Mouse (Mus musculus) kidney, adult 2 months (tissue): ENCODE measurements around the gene Olfr1230. TPM values are rescaled to one million over a fixed set of nuclear protein-coding genes. Genes with fewer than 3 reads are reported as not detected.

Experiments
- DNase-seq: peaks from one replicate; pipeline ENCODE4 v3.0.0; 2021
- H3K27ac ChIP-seq: fragments of 200-500 bp; 2 replicates; pipeline ENCODE4 v1.5.1; 2012; ENCODE audit warnings: low read depth, low read length, control low read depth, inconsistent platforms; ENCODE audit not compliant: insufficient read depth
- H3K27me3 ChIP-seq: fragments of 200-500 bp; replicated peaks from 2 replicates; pipeline ENCODE4 v1.6.1; 2012; ENCODE audit warnings: mild to moderate bottlenecking, moderate library complexity, low read length, inconsistent platforms; ENCODE audit not compliant: control insufficient read depth, insufficient read depth
- H3K36me3 ChIP-seq: fragments of 200-500 bp; 2 replicates; pipeline ENCODE4 v1.6.1; 2012; ENCODE audit warnings: mild to moderate bottlenecking, moderate library complexity, low read length, inconsistent platforms; ENCODE audit not compliant: control insufficient read depth, insufficient read depth
- H3K4me1 ChIP-seq: fragments of 200-500 bp; 2 replicates; pipeline ENCODE4 v1.6.1; 2011; ENCODE audit warnings: low read length; ENCODE audit not compliant: control insufficient read depth, insufficient read depth
- H3K4me3 ChIP-seq: fragments of 200-500 bp; 2 replicates; pipeline ENCODE4 v1.5.1; 2011; ENCODE audit warnings: mild to moderate bottlenecking, low read depth, low read length, control low read depth; ENCODE audit not compliant: insufficient read depth
- CTCF ChIP-seq: fragments of 200-500 bp; conservative IDR thresholded peaks from 2 replicates; pipeline ENCODE4 v1.5.1; 2011; ENCODE audit warnings: low read depth, mild to moderate bottlenecking, control low read depth, low read length, moderate library complexity, mixed read lengths; ENCODE audit not compliant: insufficient read depth, insufficient read length
- POLR2A ChIP-seq: fragments of 200-500 bp; IDR thresholded peaks from one replicate; pipeline ENCODE4 v1.6.1; 2011; ENCODE audit warnings: low read depth, low read length, control low read depth
- WGBS: fragments of 180-500 bp; shearing (Covaris S2); methylation state at CpG from one replicate; pipeline ENCODE4 v1.1.7; 2018; 5-methylcytosine and 5-hydroxymethylcytosine counted together
- polyA plus RNA-seq: library from polyadenylated mRNA; depleted of rRNA; stranded (reverse); fragments of >200 nt; gene quantifications from 2 replicates; pipeline ENCODE4 v1.2.3, GENCODE M21; 2012; rRNA removed

Olfr1230 gene
- not detected in 2 replicates for polyA plus RNA-seq

- H3K27ac ChIP-seq, result no peak within 1 kb of the TSS
- no peak within 1 kb of the TSS for H3K4me3 ChIP-seq
- TF ChIP-seq POLR2A (no peak), CTCF (no peak)
- H3K27me3 ChIP-seq, result no peaks in the 10 kb centered on the region
- H3K36me3 ChIP-seq, result no peaks in the 10 kb centered on the region
- 84% methylated on average over 1 of the region's 1 CpGs for whole genome bisulfite sequencing
- DNase-seq, result no peak
- H3K4me1 ChIP-seq, result no peaks in the 10 kb centered on the region
Measured at GRCm38 (mm10) chr2:89297168-89297567, at the start of gene Olfr1230. Gene Olfr1230, minus strand, starts transcription at chr2:89297268.

DNA sequence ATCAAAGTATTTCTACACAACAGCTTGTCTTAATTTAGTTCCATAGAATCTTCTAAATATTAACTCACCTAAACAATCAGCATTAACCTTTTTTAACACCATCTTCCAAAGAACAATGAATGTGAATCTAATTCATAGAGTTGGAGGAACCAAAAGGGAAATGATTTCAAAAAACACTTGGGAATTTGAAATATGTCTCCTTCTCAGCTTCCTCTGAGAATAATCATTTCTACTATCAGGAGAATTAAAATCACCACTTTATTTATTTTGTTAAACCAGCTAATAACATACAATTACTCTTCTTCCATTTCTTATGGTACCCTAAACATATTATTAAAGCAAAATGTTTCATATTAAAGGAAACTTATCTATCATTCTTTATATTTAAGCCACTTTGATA, 45.2 kb upstream of the Olfr1230 start, which contains the start of gene Olfr1233:
TSS of gene Olfr1233 (minus strand) at position 101 of the 400 bp plus-strand sequence.
- H3K4me3 ChIP-seq, result no peak within 1 kb of the TSS
- H3K27me3 ChIP-seq, result no peaks in the 10 kb centered on the region
- DNase-seq, result no peak
- H3K27ac ChIP-seq, result no peak within 1 kb of the TSS
- no peak for TF ChIP-seq POLR2A
- TF ChIP-seq CTCF, result no peak
- H3K4me1 ChIP-seq, result no peaks in the 10 kb centered on the region
- no peaks in the 10 kb centered on the region for H3K36me3 ChIP-seq

DNA sequence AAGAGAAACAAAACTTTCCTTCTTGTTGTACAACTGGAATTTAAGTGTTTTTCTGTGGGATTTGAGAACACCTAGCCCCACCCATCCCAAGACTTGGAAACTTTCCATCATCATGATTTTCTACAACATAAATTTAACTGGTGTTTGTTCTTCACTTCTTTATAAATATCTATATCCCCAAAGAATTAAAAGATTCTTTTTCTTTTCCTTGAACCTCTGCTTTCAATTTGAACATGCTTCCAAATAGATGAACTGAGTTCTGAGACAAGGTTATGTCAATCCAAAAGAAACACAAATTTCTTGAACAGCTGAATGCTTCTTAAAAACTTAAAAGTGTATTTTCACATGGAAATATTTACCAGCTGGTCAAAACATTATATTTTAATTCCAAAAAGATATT, 32.5 kb upstream of the Olfr1230 start, which contains the start of gene Olfr1232:
TSS of gene Olfr1232 (minus strand) at position 101 of the 400 bp plus-strand sequence.
- DNase-seq, result no peak
- TF ChIP-seq POLR2A (no peak), CTCF (no peak)
- H3K27ac ChIP-seq, result no peak within 1 kb of the TSS

DNA sequence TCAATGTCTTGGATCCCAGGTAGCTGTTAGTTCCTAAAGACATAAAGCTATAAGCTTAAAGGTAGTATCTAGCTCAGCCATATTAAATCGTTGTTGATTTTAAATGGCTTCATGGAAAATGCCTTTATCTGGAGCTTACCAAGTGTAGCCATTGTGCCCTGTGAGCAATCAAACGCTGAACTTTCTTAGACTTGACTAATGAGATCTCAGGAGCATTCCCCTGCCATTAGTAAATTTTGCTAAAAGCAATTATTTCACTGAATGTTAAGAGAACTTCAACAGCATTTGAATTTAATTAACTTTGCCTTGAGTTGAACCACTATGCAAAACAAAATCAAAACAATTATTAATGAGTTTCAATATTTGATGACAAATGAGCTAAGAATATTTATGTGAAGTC, 9.9 kb upstream of the Olfr1230 start, which contains the start of gene Olfr1231:
TSS of gene Olfr1231 (minus strand) at position 101 of the 400 bp plus-strand sequence.
- H3K4me3 ChIP-seq, result no peak within 1 kb of the TSS
- H3K4me1 ChIP-seq, result no peaks in the 10 kb centered on the region
- no peaks in the 10 kb centered on the region for H3K36me3 ChIP-seq
- WGBS, result 63% methylated on average over 2 of the region's 2 CpGs
- H3K27ac ChIP-seq, result no peak within 1 kb of the TSS
- TF ChIP-seq POLR2A (no peak), CTCF (no peak)
- DNase-seq, result no peak
- no peaks in the 10 kb centered on the region for H3K27me3 ChIP-seq

More for the DNA sequence above, 32.5 kb upstream of the Olfr1230 start, which contains the start of gene Olfr1232:
- no peak within 1 kb of the TSS for H3K4me3 ChIP-seq
- no peaks in the 10 kb centered on the region for H3K4me1 ChIP-seq
- no peaks in the 10 kb centered on the region for H3K36me3 ChIP-seq
- H3K27me3 ChIP-seq, result no peaks in the 10 kb centered on the region

GRCm38 (mm10) chr2:89287914-89288313, 9.2 kb downstream of the Olfr1230 start, which contains the start of gene Olfr1229:
Gene Olfr1229, minus strand, starts transcription at chr2:89288014.
- Histone ChIP-seq H3K27me3 (no peaks in the 10 kb centered on the region), H3K36me3 (no peaks in the 10 kb centered on the region), H3K27ac (no peak within 1 kb of the TSS), H3K4me3 (no peak within 1 kb of the TSS), H3K4me1 (no peaks in the 10 kb centered on the region)
- DNase-seq, result no peak
- WGBS, result 73% methylated on average over 2 of the region's 2 CpGs
- TF ChIP-seq CTCF (no peak), POLR2A (no peak)

- Histone ChIP-seq H3K27ac (no peak within 1 kb of the TSS), H3K4me1 (no peaks in the 10 kb centered on the region), H3K27me3 (no peaks in the 10 kb centered on the region), H3K4me3 (no peak within 1 kb of the TSS), H3K36me3 (no peaks in the 10 kb centered on the region)
- TF ChIP-seq POLR2A, result no peak
- TF ChIP-seq CTCF, result no peak
- no peak for DNase-seq
Measured at GRCm38 (mm10) chr2:89253962-89254361, 43.1 kb downstream of the Olfr1230 start, which contains the start of gene Olfr1228. Gene Olfr1228, minus strand, starts transcription at chr2:89254062.

Other genes starting within 250 kb of the Olfr1230 start
- gene Olfr1218, start 236.1 kb downstream of the Olfr1230 start, polyA plus RNA-seq, result not detected in 2 replicates
- not detected in 2 replicates for gene Olfr1219, start 213.8 kb downstream of the Olfr1230 start, polyA plus RNA-seq
- gene Olfr1220, start 190.4 kb downstream of the Olfr1230 start, polyA plus RNA-seq, result not detected in 2 replicates
- not detected in 2 replicates for gene Olfr1221, start 180.0 kb downstream of the Olfr1230 start, polyA plus RNA-seq
- gene Olfr1222, start 164.2 kb downstream of the Olfr1230 start, polyA plus RNA-seq, result not detected in 2 replicates
- gene Olfr1223, start 145.7 kb downstream of the Olfr1230 start, polyA plus RNA-seq, result not detected in 2 replicates
- gene Olfr1224-ps1, start 133.2 kb downstream of the Olfr1230 start, polyA plus RNA-seq, result not detected in 2 replicates
- not detected in 2 replicates for gene Olfr1225, start 122.6 kb downstream of the Olfr1230 start, polyA plus RNA-seq
- gene Olfr1226, start 97.2 kb downstream of the Olfr1230 start, polyA plus RNA-seq, result not detected in 2 replicates
- not detected in 2 replicates for gene Olfr1228, start 43.2 kb downstream of the Olfr1230 start, polyA plus RNA-seq
- not detected in 2 replicates for gene Olfr1229, start 9.3 kb downstream of the Olfr1230 start, polyA plus RNA-seq
- not detected in 2 replicates for gene Olfr1231, start 9.8 kb upstream of the Olfr1230 start, polyA plus RNA-seq
- not detected in 2 replicates for gene Olfr1232, start 32.4 kb upstream of the Olfr1230 start, polyA plus RNA-seq
- gene Olfr1233, start 45.1 kb upstream of the Olfr1230 start, polyA plus RNA-seq, result not detected in 2 replicates
- gene Olfr1234, start 67.6 kb upstream of the Olfr1230 start, polyA plus RNA-seq, result not detected in 2 replicates
- gene Olfr1238, start 112.4 kb upstream of the Olfr1230 start, polyA plus RNA-seq, result not detected in 2 replicates
- gene Olfr1239, start 123.1 kb upstream of the Olfr1230 start, polyA plus RNA-seq, result not detected in 2 replicates
- not detected in 2 replicates for gene Olfr1240, start 145.7 kb upstream of the Olfr1230 start, polyA plus RNA-seq
- not detected in 2 replicates for gene Olfr1241, start 189.9 kb upstream of the Olfr1230 start, polyA plus RNA-seq
- gene Olfr1242, start 201.1 kb upstream of the Olfr1230 start, polyA plus RNA-seq, result not detected in 2 replicates
- not detected in 2 replicates for gene Olfr1243, start 234.2 kb upstream of the Olfr1230 start, polyA plus RNA-seq